Mouse (Mus musculus) forebrain, embryonic 13.5 days (tissue): ENCODE measurements around the gene Epn1. TPM values are rescaled to one million over a fixed set of nuclear protein-coding genes. Genes with fewer than 3 reads are reported as not detected.

Source experiments
- ATAC-seq: fragments of 200-750 bp; cut with Nextera tagmentation; 2 replicates; pipeline ENCODE4 v1.8.0; 2017
- H3K27ac ChIP-seq: fragments of 300-500 bp; sonication (generic); 2 replicates; pipeline ENCODE4 v1.5.1; 2015; ENCODE audit warnings: inconsistent platforms, mild to moderate bottlenecking, moderate library complexity
- H3K27me3 ChIP-seq: fragments of 300-500 bp; sonication (generic); 2 replicates; pipeline ENCODE4 v1.6.1; 2015; ENCODE audit warnings: mild to moderate bottlenecking, inconsistent platforms
- H3K36me3 ChIP-seq: fragments of 300-500 bp; sonication (generic); 2 replicates; pipeline ENCODE4 v1.6.1; 2015; ENCODE audit warnings: mild to moderate bottlenecking, inconsistent platforms; ENCODE audit not compliant: poor library complexity, severe bottlenecking
- H3K4me1 ChIP-seq: fragments of 300-500 bp; sonication (generic); 2 replicates; pipeline ENCODE4 v1.6.1; 2015; ENCODE audit warnings: inconsistent platforms
- H3K4me2 ChIP-seq: fragments of 300-500 bp; sonication (generic); 2 replicates; pipeline ENCODE4 v1.6.1; 2015; ENCODE audit warnings: inconsistent platforms, mild to moderate bottlenecking, moderate library complexity
- H3K4me3 ChIP-seq: fragments of 300-500 bp; sonication (generic); 2 replicates; pipeline ENCODE4 v1.5.1; 2015; ENCODE audit warnings: mild to moderate bottlenecking, inconsistent platforms
- H3K9ac ChIP-seq: fragments of 300-500 bp; sonication (generic); 2 replicates; pipeline ENCODE4 v1.6.1; 2015; ENCODE audit warnings: mild to moderate bottlenecking, inconsistent platforms
- H3K9me3 ChIP-seq: fragments of 300-500 bp; sonication (generic); replicated peaks from 2 replicates; pipeline ENCODE4 v1.6.1; 2016; ENCODE audit warnings: inconsistent platforms
- WGBS: fragments of 180-500 bp; shearing (Covaris S2); methylation state at CpG from one replicate; pipeline ENCODE4 v1.1.7; 2015; 5-methylcytosine and 5-hydroxymethylcytosine counted together
- microRNA-seq: library from miRNA; unstranded; fragments of <30 nt; microRNA quantifications from one replicate; pipeline ENCODE4, GENCODE M21; 2016
- polyA plus RNA-seq: library from polyadenylated mRNA; unstranded; fragments of >200 nt; fragmentation: Nextera tagmentation; extraction: Ambion mirVana; gene quantifications from 2 replicates; pipeline ENCODE4 v1.2.1, GENCODE M21; 2015

Gene Epn1
- polyA plus RNA-seq, 1 experiment from 2014 or later: 60.5 TPM

- no peak overlapping the region for H3K27ac ChIP-seq
- peaks cover 39% of the 10 kb centered on the region for H3K36me3 ChIP-seq
- no peak overlapping the region for H3K4me3 ChIP-seq
- H3K9me3 ChIP-seq: no peaks in the 10 kb centered on the region
- H3K27me3 ChIP-seq: no peaks in the 10 kb centered on the region
- H3K9ac ChIP-seq: no peak overlapping the region
- 95% methylated on average over 10 of the region's 10 CpGs for WGBS
- ATAC-seq: no peak
- H3K4me1 ChIP-seq: no peaks in the 10 kb centered on the region
- H3K4me2 ChIP-seq: no peak overlapping the region
These were observed 21.1 kb downstream of the Epn1 start for GRCm38 (mm10) chr7:5101066-5101663.

GRCm38 (mm10) chr7:5102564-5102963 lies 22.5 kb downstream of the Epn1 start:
- Histone ChIP-seq H3K27ac (no peak overlapping the region), H3K36me3 (peaks cover 25% of the 10 kb centered on the region), H3K4me3 (no peak overlapping the region), H3K4me1 (no peaks in the 10 kb centered on the region), H3K9me3 (no peaks in the 10 kb centered on the region), H3K4me2 (no peak overlapping the region), H3K27me3 (no peaks in the 10 kb centered on the region), H3K9ac (no peak overlapping the region)
- ATAC-seq: no peak
- WGBS: 87% methylated on average over 2 of the region's 2 CpGs

- no peak overlapping the region for H3K9ac ChIP-seq
- 83% methylated on average over 4 of the region's 4 CpGs for WGBS
- no peak overlapping the region for H3K4me3 ChIP-seq
These were observed 28.2 kb downstream of the Epn1 start for GRCm38 (mm10) chr7:5108272-5108671.

GRCm38 (mm10) chr7:5109301-5109700 lies 29.3 kb downstream of the Epn1 start:
- Histone ChIP-seq H3K9ac (no peak overlapping the region), H3K27ac (no peak overlapping the region), H3K4me2 (no peak overlapping the region), H3K36me3 (no peaks in the 10 kb centered on the region), H3K27me3 (no peaks in the 10 kb centered on the region), H3K4me3 (no peak overlapping the region), H3K4me1 (no peaks in the 10 kb centered on the region), H3K9me3 (no peaks in the 10 kb centered on the region; the same call in 1 of the 2 replicates)
- 86% methylated on average over 8 of the region's 8 CpGs for WGBS
- ATAC-seq: no peak

More at GRCm38 (mm10) chr7:5108272-5108671, 28.2 kb downstream of the Epn1 start:
- Histone ChIP-seq H3K27me3 (no peaks in the 10 kb centered on the region), H3K4me2 (no peak overlapping the region), H3K9me3 (no peaks in the 10 kb centered on the region; the same call in 1 of the 2 replicates), H3K36me3 (no peaks in the 10 kb centered on the region), H3K27ac (no peak overlapping the region), H3K4me1 (no peaks in the 10 kb centered on the region)
- no peak for ATAC-seq

GRCm38 (mm10) chr7:5112701-5113100 lies 32.7 kb downstream of the Epn1 start:
- Histone ChIP-seq H3K4me3 (no peak overlapping the region), H3K27ac (no peak overlapping the region), H3K9me3 (no peaks in the 10 kb centered on the region; the same call in 1 of the 2 replicates), H3K4me2 (no peak overlapping the region), H3K9ac (no peak overlapping the region), H3K27me3 (no peaks in the 10 kb centered on the region), H3K4me1 (no peaks in the 10 kb centered on the region), H3K36me3 (no peaks in the 10 kb centered on the region)
- ATAC-seq: no peak
- 41% methylated on average over 3 of the region's 3 CpGs for WGBS

GRCm38 (mm10) chr7:5116850-5117249 lies 36.8 kb downstream of the Epn1 start, which contains the start of gene Rfpl4:
Rfpl4 (minus strand) TSS chr7:5116950.
- H3K4me3 ChIP-seq: no peak within 1 kb of the TSS
- no peaks in the 10 kb centered on the region for H3K4me1 ChIP-seq
- H3K9ac ChIP-seq: no peak within 1 kb of the TSS
- no peak within 1 kb of the TSS for H3K4me2 ChIP-seq
- H3K36me3 ChIP-seq: no peaks in the 10 kb centered on the region
- WGBS: 91% methylated on average over 3 of the region's 3 CpGs
- H3K27ac ChIP-seq: no peak within 1 kb of the TSS
- H3K9me3 ChIP-seq: no peaks in the 10 kb centered on the region
- ATAC-seq: no peak
- H3K27me3 ChIP-seq: no peaks in the 10 kb centered on the region

- H3K4me1 ChIP-seq: no peaks in the 10 kb centered on the region
- no peak for ATAC-seq
- no peak overlapping the region for H3K4me3 ChIP-seq
- no peaks in the 10 kb centered on the region for H3K9me3 ChIP-seq
- no peak overlapping the region for H3K4me2 ChIP-seq
- no peaks in the 10 kb centered on the region for H3K36me3 ChIP-seq
- no peaks in the 10 kb centered on the region for H3K27me3 ChIP-seq
- no peak overlapping the region for H3K9ac ChIP-seq
- 90% methylated on average over 8 of the region's 8 CpGs for WGBS
- no peak overlapping the region for H3K27ac ChIP-seq
These were observed 45.0 kb downstream of the Epn1 start for GRCm38 (mm10) chr7:5125078-5125477.

- Histone ChIP-seq H3K9me3 (no peaks in the 10 kb centered on the region), H3K4me1 (no peaks in the 10 kb centered on the region), H3K9ac (peak within 1 kb of the TSS; percentile 55), H3K4me2 (peak within 1 kb of the TSS; percentile 61), H3K4me3 (peak within 1 kb of the TSS; percentile 38), H3K27me3 (no peaks in the 10 kb centered on the region), H3K36me3 (no peaks in the 10 kb centered on the region), H3K27ac (no peak within 1 kb of the TSS)
- peak; percentile 83 for ATAC-seq
- WGBS: 16% methylated on average over 42 of the region's 42 CpGs
These were observed 45.7 kb downstream of the Epn1 start, which contains the start of gene Rasl2-9 for GRCm38 (mm10) chr7:5125549-5126406. Rasl2-9 (minus strand) TSS chr7:5125950.

Small RNAs within 50 kb of the gene (microRNA-seq; reads per million reads assigned to microRNA genes)
- gene Gm26217: not detected

Other genes starting within 250 kb of the Epn1 start
- gene Shisa7, start 235.5 kb upstream of the Epn1 start, polyA plus RNA-seq: 5.6 and 7.1 TPM in 2 replicates
- gene Isoc2b, start 210.0 kb upstream of the Epn1 start, polyA plus RNA-seq: 2.7 and 3.4 TPM in 2 replicates
- 0.63 and 0.77 TPM in 2 replicates for gene Isoc2a, start 203.1 kb upstream of the Epn1 start, polyA plus RNA-seq
- 0.26 and 0.45 TPM in 2 replicates for gene Gm36210, start 173.7 kb upstream of the Epn1 start, polyA plus RNA-seq
- gene Zfp628, start 165.0 kb upstream of the Epn1 start, polyA plus RNA-seq: 4.3 and 4.5 TPM in 2 replicates
- gene Nat14, start 158.2 kb upstream of the Epn1 start, polyA plus RNA-seq: 21.2 and 24.9 TPM in 2 replicates
- 0.23 and 0.30 TPM in 2 replicates for gene Ssc5d, start 154.4 kb upstream of the Epn1 start, polyA plus RNA-seq
- gene Sbk2, start 115.8 kb upstream of the Epn1 start, polyA plus RNA-seq: not detected in 2 replicates
- gene Sbk3, start 109.1 kb upstream of the Epn1 start, polyA plus RNA-seq: 0.09 and 0.19 TPM in 2 replicates
- gene Zfp579, start 84.1 kb upstream of the Epn1 start, polyA plus RNA-seq: 51.2 and 56.5 TPM in 2 replicates
- 9.1 and 10.4 TPM in 2 replicates for gene Zfp524, start 65.8 kb upstream of the Epn1 start, polyA plus RNA-seq
- gene Fiz1, start 65.5 kb upstream of the Epn1 start, polyA plus RNA-seq: 46.6 and 51.2 TPM in 2 replicates
- 1.5 and 2.1 TPM in 2 replicates for gene Gm44973, start 64.7 kb upstream of the Epn1 start, polyA plus RNA-seq
- 5.1 and 5.4 TPM in 2 replicates for gene Zfp865, start 59.9 kb upstream of the Epn1 start, polyA plus RNA-seq
- 17.0 and 19.7 TPM in 2 replicates for gene Ccdc106, start 59.7 kb upstream of the Epn1 start, polyA plus RNA-seq
- gene 4632433K11Rik, start 46.1 kb upstream of the Epn1 start, polyA plus RNA-seq: not detected in 2 replicates
- gene Zfp784, start 41.8 kb upstream of the Epn1 start, polyA plus RNA-seq: 5.6 and 8.4 TPM in 2 replicates
- gene Zfp580, start 28.7 kb upstream of the Epn1 start, polyA plus RNA-seq: 45.3 and 45.6 TPM in 2 replicates
- 149 and 152 TPM in 2 replicates for gene U2af2, start 18.1 kb upstream of the Epn1 start, polyA plus RNA-seq
- gene Rfpl4, start 36.7 kb downstream of the Epn1 start, polyA plus RNA-seq: not detected in 2 replicates
- 0.29 and 0.30 TPM in 2 replicates for gene Rasl2-9, start 45.7 kb downstream of the Epn1 start, polyA plus RNA-seq
- not detected in 2 replicates for gene Vmn1r55, start 69.4 kb downstream of the Epn1 start, polyA plus RNA-seq
- gene Vmn1r56, start 116.5 kb downstream of the Epn1 start, polyA plus RNA-seq: not detected in 2 replicates
- not detected in 2 replicates for gene Vmn1r57, start 138.3 kb downstream of the Epn1 start, polyA plus RNA-seq